Mouse (Mus musculus): Measurements from ENCODE around the gene Higd1a. TPM values are rescaled to one million over a fixed set of nuclear protein-coding genes. Genes with fewer than 3 reads are reported as not detected.
A peak's percentile ranks its signal among the peaks of the same experiment; 100 is the strongest.

Gene Higd1a
- polyA plus RNA-seq, 1 experiment from 2014 or later = 166 TPM

- no peaks in the 10 kb centered on the region for H3K9me3 ChIP-seq (ENCODE audit: control insufficient read depth, low read length)
- no peaks in the 10 kb centered on the region for H3K27me3 ChIP-seq (replicated peaks; ENCODE audit: control insufficient read depth, insufficient read depth, low read length)
- H3K4me1 ChIP-seq (ENCODE audit: control insufficient read depth, insufficient read depth, low read depth, low read length) = no peaks in the 10 kb centered on the region
- H3K4me3 ChIP-seq (ENCODE audit: low read length) = no peak overlapping the region
- no peak overlapping the region for H3K9ac ChIP-seq (ENCODE audit: low read depth, low read length)
- no peak overlapping the region for H3K4me2 ChIP-seq (ENCODE audit: low read length)
- 81% methylated on average over 6 of the region's 6 CpGs for WGBS
- H3K27ac ChIP-seq (ENCODE audit: low read depth, low read length) = no peak overlapping the region
- ATAC-seq = no peak
- H3K36me3 ChIP-seq (ENCODE audit: control insufficient read depth, insufficient read depth, low read length) = no peaks in the 10 kb centered on the region
Measured at GRCm38 (mm10) chr9:121868236-121868635, 10.1 kb upstream of the Higd1a start.

- Histone ChIP-seq H3K9me3 (ENCODE audit: control insufficient read depth, low read length) (no peaks in the 10 kb centered on the region), H3K4me2 (ENCODE audit: low read length) (no peak overlapping the region), H3K9ac (ENCODE audit: low read depth, low read length) (no peak overlapping the region), H3K27ac (ENCODE audit: low read depth, low read length) (no peak overlapping the region), H3K27me3 (replicated peaks; ENCODE audit: control insufficient read depth, insufficient read depth, low read length) (no peaks in the 10 kb centered on the region), H3K4me1 (ENCODE audit: control insufficient read depth, insufficient read depth, low read depth, low read length) (no peaks in the 10 kb centered on the region), H3K36me3 (ENCODE audit: control insufficient read depth, insufficient read depth, low read length) (no peaks in the 10 kb centered on the region), H3K4me3 (ENCODE audit: low read length) (no peak overlapping the region)
- WGBS = 90% methylated on average over 6 of the region's 6 CpGs
- no peak for ATAC-seq
Measured at GRCm38 (mm10) chr9:121867632-121868031, 9.5 kb upstream of the Higd1a start.

GRCm38 (mm10) chr9:121865425-121866008 lies 7.4 kb upstream of the Higd1a start:
- Histone ChIP-seq H3K4me2 (ENCODE audit: low read length) (no peak overlapping the region), H3K4me1 (ENCODE audit: control insufficient read depth, insufficient read depth, low read depth, low read length) (no peaks in the 10 kb centered on the region), H3K27ac (ENCODE audit: low read depth, low read length) (no peak overlapping the region), H3K9ac (ENCODE audit: low read depth, low read length) (no peak overlapping the region), H3K9me3 (ENCODE audit: control insufficient read depth, low read length) (no peaks in the 10 kb centered on the region), H3K4me3 (ENCODE audit: low read length) (no peak overlapping the region), H3K27me3 (replicated peaks; ENCODE audit: control insufficient read depth, insufficient read depth, low read length) (no peaks in the 10 kb centered on the region), H3K36me3 (ENCODE audit: control insufficient read depth, insufficient read depth, low read length) (no peaks in the 10 kb centered on the region)
- ATAC-seq = peak; percentile 54; the same call in 1 of the 2 replicates
- WGBS = 25% methylated on average over 3 of the region's 3 CpGs

GRCm38 (mm10) chr9:121864837-121865236 lies 6.7 kb upstream of the Higd1a start:
- Histone ChIP-seq H3K4me2 (ENCODE audit: low read length) (no peak overlapping the region), H3K4me1 (ENCODE audit: control insufficient read depth, insufficient read depth, low read depth, low read length) (no peaks in the 10 kb centered on the region), H3K27me3 (replicated peaks; ENCODE audit: control insufficient read depth, insufficient read depth, low read length) (no peaks in the 10 kb centered on the region), H3K36me3 (ENCODE audit: control insufficient read depth, insufficient read depth, low read length) (no peaks in the 10 kb centered on the region), H3K27ac (ENCODE audit: low read depth, low read length) (no peak overlapping the region), H3K9ac (ENCODE audit: low read depth, low read length) (no peak overlapping the region), H3K9me3 (ENCODE audit: control insufficient read depth, low read length) (no peaks in the 10 kb centered on the region), H3K4me3 (ENCODE audit: low read length) (no peak overlapping the region)
- WGBS = 71% methylated on average over 4 of the region's 4 CpGs
- ATAC-seq = no peak

GRCm38 (mm10) chr9:121860921-121861320 lies 2.8 kb upstream of the Higd1a start:
- WGBS = 97% methylated on average over 2 of the region's 2 CpGs
- H3K36me3 ChIP-seq (ENCODE audit: control insufficient read depth, insufficient read depth, low read length) = no peaks in the 10 kb centered on the region
- no peaks in the 10 kb centered on the region for H3K9me3 ChIP-seq (ENCODE audit: control insufficient read depth, low read length)
- no peak overlapping the region for H3K4me2 ChIP-seq (ENCODE audit: low read length)
- no peak for ATAC-seq
- no peaks in the 10 kb centered on the region for H3K4me1 ChIP-seq (ENCODE audit: control insufficient read depth, insufficient read depth, low read depth, low read length)
- no peaks in the 10 kb centered on the region for H3K27me3 ChIP-seq (replicated peaks; ENCODE audit: control insufficient read depth, insufficient read depth, low read length)
- no peak overlapping the region for H3K9ac ChIP-seq (ENCODE audit: low read depth, low read length)
- no peak overlapping the region for H3K4me3 ChIP-seq (ENCODE audit: low read length)
- no peak overlapping the region for H3K27ac ChIP-seq (ENCODE audit: low read depth, low read length)

GRCm38 (mm10) chr9:121859345-121859744 lies 1.2 kb upstream of the Higd1a start:
- H3K4me1 ChIP-seq (ENCODE audit: control insufficient read depth, insufficient read depth, low read depth, low read length) = no peaks in the 10 kb centered on the region
- H3K9me3 ChIP-seq (ENCODE audit: control insufficient read depth, low read length) = no peaks in the 10 kb centered on the region
- WGBS = 98% methylated on average over 2 of the region's 2 CpGs
- H3K9ac ChIP-seq (ENCODE audit: low read depth, low read length) = no peak overlapping the region
- H3K27ac ChIP-seq (ENCODE audit: low read depth, low read length) = no peak overlapping the region
- ATAC-seq = no peak
- no peak overlapping the region for H3K4me3 ChIP-seq (ENCODE audit: low read length)
- no peak overlapping the region for H3K4me2 ChIP-seq (ENCODE audit: low read length)
- H3K27me3 ChIP-seq (replicated peaks; ENCODE audit: control insufficient read depth, insufficient read depth, low read length) = no peaks in the 10 kb centered on the region
- no peaks in the 10 kb centered on the region for H3K36me3 ChIP-seq (ENCODE audit: control insufficient read depth, insufficient read depth, low read length)

GRCm38 (mm10) chr9:121857474-121858152 lies 549 bp downstream of the Higd1a start:
- Histone ChIP-seq H3K4me1 (ENCODE audit: control insufficient read depth, insufficient read depth, low read depth, low read length) (no peaks in the 10 kb centered on the region), H3K9ac (ENCODE audit: low read depth, low read length) (peak overlapping the region; percentile 81), H3K4me2 (ENCODE audit: low read length) (peak overlapping the region; percentile 59), H3K9me3 (ENCODE audit: control insufficient read depth, low read length) (no peaks in the 10 kb centered on the region), H3K27me3 (replicated peaks; ENCODE audit: control insufficient read depth, insufficient read depth, low read length) (no peaks in the 10 kb centered on the region), H3K4me3 (ENCODE audit: low read length) (peak overlapping the region; percentile 79), H3K36me3 (ENCODE audit: control insufficient read depth, insufficient read depth, low read length) (no peaks in the 10 kb centered on the region), H3K27ac (ENCODE audit: low read depth, low read length) (peak overlapping the region; percentile 98)
- peak; percentile 99 for ATAC-seq
- under 1% methylated on average over 66 of the region's 70 CpGs for WGBS

- no peaks in the 10 kb centered on the region for H3K27me3 ChIP-seq (replicated peaks; ENCODE audit: control insufficient read depth, insufficient read depth, low read length)
- peak overlapping the region; percentile 59 for H3K4me2 ChIP-seq (ENCODE audit: low read length)
- ATAC-seq = no peak; the same call in 1 of the 2 replicates
- H3K4me1 ChIP-seq (ENCODE audit: control insufficient read depth, insufficient read depth, low read depth, low read length) = no peaks in the 10 kb centered on the region
- peak overlapping the region; percentile 98 for H3K27ac ChIP-seq (ENCODE audit: low read depth, low read length)
- WGBS = under 1% methylated on average over 39 of the region's 39 CpGs
- H3K36me3 ChIP-seq (ENCODE audit: control insufficient read depth, insufficient read depth, low read length) = peaks cover 4% of the 10 kb centered on the region; the same call in 1 of the 2 replicates
- peak overlapping the region; percentile 79 for H3K4me3 ChIP-seq (ENCODE audit: low read length)
- H3K9me3 ChIP-seq (ENCODE audit: control insufficient read depth, low read length) = no peaks in the 10 kb centered on the region
- H3K9ac ChIP-seq (ENCODE audit: low read depth, low read length) = peak overlapping the region; percentile 81
Measured at GRCm38 (mm10) chr9:121856649-121857416, 1.3 kb downstream of the Higd1a start.

- ATAC-seq = no peak
- H3K4me3 ChIP-seq (ENCODE audit: low read length) = no peak overlapping the region
- H3K9me3 ChIP-seq (ENCODE audit: control insufficient read depth, low read length) = no peaks in the 10 kb centered on the region
- no peaks in the 10 kb centered on the region for H3K27me3 ChIP-seq (replicated peaks; ENCODE audit: control insufficient read depth, insufficient read depth, low read length)
- H3K4me1 ChIP-seq (ENCODE audit: control insufficient read depth, insufficient read depth, low read depth, low read length) = no peaks in the 10 kb centered on the region
- H3K27ac ChIP-seq (ENCODE audit: low read depth, low read length) = no peak overlapping the region
- H3K9ac ChIP-seq (ENCODE audit: low read depth, low read length) = no peak overlapping the region
- peaks cover 4% of the 10 kb centered on the region; the same call in 1 of the 2 replicates for H3K36me3 ChIP-seq (ENCODE audit: control insufficient read depth, insufficient read depth, low read length)
- H3K4me2 ChIP-seq (ENCODE audit: low read length) = no peak overlapping the region
- whole genome bisulfite sequencing = 97% methylated on average over 3 of the region's 3 CpGs
Measured at GRCm38 (mm10) chr9:121854246-121854645, 3.9 kb downstream of the Higd1a start.

Measured in hindbrain, embryonic 16.5 days (tissue).